Mouse (Mus musculus) layer of hippocampus, adult 11-12 months (tissue): ENCODE data around the gene Palld.

Source experiments
- DNase-seq: peaks from one replicate; pipeline ENCODE4 v3.0.0; 2022; ENCODE audit warnings: low spot score

Gene Palld

GRCm38 (mm10) chr8:61628938-61629630 is 273.4 kb downstream of the Palld start:
- DNase-seq, result no peak

- DNase-seq, result no peak
These were observed 276.1 kb downstream of the Palld start for GRCm38 (mm10) chr8:61626246-61626952.

- DNase-seq, result no peak
These were observed 276.8 kb downstream of the Palld start for GRCm38 (mm10) chr8:61625656-61626210.

GRCm38 (mm10) chr8:61623485-61624417 is 278.7 kb downstream of the Palld start:
- DNase-seq, result no peak

- DNase-seq, result no peak
These were observed 281.2 kb downstream of the Palld start for GRCm38 (mm10) chr8:61621300-61621699.

- DNase-seq, result no peak
These were observed 284.8 kb downstream of the Palld start for GRCm38 (mm10) chr8:61617651-61618050.

GRCm38 (mm10) chr8:61617049-61617448 is 285.4 kb downstream of the Palld start:
- no peak for DNase-seq

- no peak for DNase-seq
These were observed 286.5 kb downstream of the Palld start for GRCm38 (mm10) chr8:61615711-61616697.

GRCm38 (mm10) chr8:61611741-61612140 is 290.7 kb downstream of the Palld start:
- DNase-seq, result no peak

GRCm38 (mm10) chr8:61611077-61611476 is 291.4 kb downstream of the Palld start:
- no peak for DNase-seq

- no peak for DNase-seq
These were observed 291.9 kb downstream of the Palld start for GRCm38 (mm10) chr8:61610546-61610945.

- DNase-seq, result no peak
These were observed 295.1 kb downstream of the Palld start for GRCm38 (mm10) chr8:61607463-61607813.

- peak; percentile 43 for DNase-seq
These were observed 295.6 kb downstream of the Palld start for GRCm38 (mm10) chr8:61606795-61607462.

- DNase-seq, result no peak
These were observed 297.6 kb downstream of the Palld start for GRCm38 (mm10) chr8:61604871-61605270.

- no peak for DNase-seq
These were observed 305.6 kb downstream of the Palld start for GRCm38 (mm10) chr8:61596889-61597288.

- no peak for DNase-seq
These were observed 311.0 kb downstream of the Palld start for GRCm38 (mm10) chr8:61591446-61591845.

GRCm38 (mm10) chr8:61590551-61591431 is 311.7 kb downstream of the Palld start:
- DNase-seq, result peak; percentile 45

- DNase-seq, result no peak
These were observed 312.5 kb downstream of the Palld start for GRCm38 (mm10) chr8:61589972-61590391.

GRCm38 (mm10) chr8:61588336-61588735 is 314.2 kb downstream of the Palld start:
- DNase-seq, result no peak
